Mouse (Mus musculus) stomach, embryonic 14.5 days (tissue): Measurements from ENCODE around the gene Rab3gap2. TPM values are rescaled to one million over a fixed set of nuclear protein-coding genes. Genes with fewer than 3 reads are reported as not detected.

Source experiments
- ATAC-seq: fragments of 200-750 bp; cut with Nextera tagmentation; 2 replicates; pipeline ENCODE4 v1.8.0; 2017; ENCODE audit warnings: low read depth, moderate TSS enrichment; ENCODE audit not compliant: insufficient number of reproducible peaks, insufficient read depth, low FRiP score
- H3K27ac ChIP-seq: fragments of 300-500 bp; sonication (generic); 2 replicates; pipeline ENCODE4 v1.5.1; 2014; ENCODE audit warnings: mild to moderate bottlenecking, low read length, moderate library complexity, mixed read lengths
- H3K27me3 ChIP-seq: fragments of 300-500 bp; sonication (generic); 2 replicates; pipeline ENCODE4 v1.6.1; 2014; ENCODE audit warnings: low read length, control low read depth, mixed read lengths; ENCODE audit not compliant: control insufficient read depth, insufficient read depth
- H3K36me3 ChIP-seq: fragments of 300-500 bp; sonication (generic); 2 replicates; pipeline ENCODE4 v1.6.1; 2014; ENCODE audit warnings: mild to moderate bottlenecking, control low read depth, low read length, moderate library complexity, mixed read lengths; ENCODE audit not compliant: control insufficient read depth, insufficient read depth
- H3K4me1 ChIP-seq: fragments of 300-500 bp; sonication (generic); 2 replicates; pipeline ENCODE4 v1.6.1; 2014; ENCODE audit warnings: low read length, control low read depth, mixed read lengths; ENCODE audit not compliant: control insufficient read depth, insufficient read depth
- H3K4me2 ChIP-seq: fragments of 300-500 bp; sonication (generic); replicated peaks from 2 replicates; pipeline ENCODE4 v1.6.1; 2014; ENCODE audit warnings: low read depth, low read length, control low read depth
- H3K4me3 ChIP-seq: fragments of 300-500 bp; sonication (generic); 2 replicates; pipeline ENCODE4 v1.5.1; 2014; ENCODE audit warnings: low read depth, low read length, control low read depth
- H3K9ac ChIP-seq: fragments of 300-500 bp; sonication (generic); replicated peaks from 2 replicates; pipeline ENCODE4 v1.6.1; 2014; ENCODE audit warnings: low read depth, mild to moderate bottlenecking, control low read depth, low read length, moderate library complexity, mixed read lengths
- H3K9me3 ChIP-seq: fragments of 300-500 bp; sonication (generic); 2 replicates; pipeline ENCODE4 v1.6.1; 2016; ENCODE audit warnings: low read depth, low read length, control low read depth; ENCODE audit not compliant: control insufficient read depth
- WGBS: fragments of 180-500 bp; shearing (Covaris S2); extraction: QIAGEN DNeasy Blood & Tissue Kit; methylation state at CpG from one replicate; pipeline ENCODE4 v1.1.7; 2014; 5-methylcytosine and 5-hydroxymethylcytosine counted together
- microRNA counts: library from miRNA; unstranded; fragments of <30 nt; microRNA quantifications from one replicate; lab custom pipeline; 2016
- microRNA-seq: library from miRNA; unstranded; fragments of <30 nt; microRNA quantifications from one replicate; pipeline ENCODE4, GENCODE M21; 2016
- polyA plus RNA-seq: library from polyadenylated mRNA; unstranded; fragments of >200 nt; fragmentation: Nextera tagmentation; extraction: Ambion mirVana; gene quantifications from 2 replicates; pipeline ENCODE4 v1.2.1, GENCODE M21; 2014

Rab3gap2 gene
- polyA plus RNA-seq, 1 experiment from 2014 or later = 24.9 TPM

- Histone ChIP-seq H3K4me2 (no peak overlapping the region), H3K9me3 (no peaks in the 10 kb centered on the region), H3K4me3 (no peak overlapping the region), H3K9ac (no peak overlapping the region), H3K36me3 (peaks cover 3% of the 10 kb centered on the region; the same call in 1 of the 2 replicates), H3K27ac (no peak overlapping the region), H3K27me3 (no peaks in the 10 kb centered on the region), H3K4me1 (peaks cover 7% of the 10 kb centered on the region; the same call in 1 of the 2 replicates)
- 85% methylated on average over 4 of the region's 4 CpGs for WGBS
- ATAC-seq = no peak
These were observed 130.2 kb downstream of the Rab3gap2 start for GRCm38 (mm10) chr1:185334136-185334535.

- no peak for ATAC-seq
- no peak overlapping the region for H3K27ac ChIP-seq
These were observed 131.4 kb downstream of the Rab3gap2 start for GRCm38 (mm10) chr1:185335231-185335765.

More at GRCm38 (mm10) chr1:185335231-185335765, 131.4 kb downstream of the Rab3gap2 start:
- Histone ChIP-seq H3K4me2 (no peak overlapping the region), H3K36me3 (peaks cover 10% of the 10 kb centered on the region), H3K9me3 (no peaks in the 10 kb centered on the region), H3K4me1 (peaks cover 5% of the 10 kb centered on the region; the same call in 1 of the 2 replicates), H3K9ac (no peak overlapping the region), H3K27me3 (no peaks in the 10 kb centered on the region), H3K4me3 (no peak overlapping the region)
- 83% methylated on average over 6 of the region's 6 CpGs for WGBS

MicroRNA genes within 50 kb of the gene (microRNA counts, 519-probe panel; counts per million panel counts)
- microRNA mmu-miR-194 (lab: Ali Mortazavi, UCI) (3,342 counts per million, percentile 63 among the panel's probes with 10 or more counts), microRNA mmu-miR-664 (lab: Ali Mortazavi, UCI) (not detected)

Small RNAs within 50 kb of the gene (microRNA-seq; reads per million reads assigned to microRNA genes)
- 48.1 reads per million, percentile 38 among the genes with 10 or more reads in this experiment for gene Mir194-1
- 295 reads per million, percentile 61 among the genes with 10 or more reads in this experiment for gene Mir215
- gene Mir664 = 9.6 reads per million, percentile 20 among the genes with 10 or more reads in this experiment

Other genes starting within 250 kb of the Rab3gap2 start
- 3.0 and 3.3 TPM in 2 replicates for gene Mark1, start 204.5 kb upstream of the Rab3gap2 start, polyA plus RNA-seq
- gene Iars2, start 125.3 kb downstream of the Rab3gap2 start, polyA plus RNA-seq = 32.0 and 33.9 TPM in 2 replicates
- 28.0 and 32.5 TPM in 2 replicates for gene Bpnt1, start 128.0 kb downstream of the Rab3gap2 start, polyA plus RNA-seq
- 167 and 169 TPM in 2 replicates for gene Eprs, start 158.9 kb downstream of the Rab3gap2 start, polyA plus RNA-seq